Mouse (Mus musculus) midbrain, embryonic 11.5 days (tissue): ENCODE data around the gene Psmd6. TPM values are rescaled to one million over a fixed set of nuclear protein-coding genes. Genes with fewer than 3 reads are reported as not detected.

Source experiments
- ATAC-seq: fragments of 200-750 bp; cut with Nextera tagmentation; 2 replicates; pipeline ENCODE4 v1.8.0; 2017; ENCODE audit warnings: moderate TSS enrichment, moderate library complexity; ENCODE audit not compliant: low FRiP score
- DNase-seq: peaks from one replicate; pipeline ENCODE4 v3.0.0; 2015; ENCODE audit warnings: low spot score; ENCODE audit errors: missing footprints
- H3K27ac ChIP-seq: fragments of 300-500 bp; sonication (generic); 2 replicates; pipeline ENCODE4 v1.5.1; 2014; ENCODE audit warnings: low read depth, low read length
- H3K27me3 ChIP-seq: fragments of 300-500 bp; sonication (generic); 2 replicates; pipeline ENCODE4 v1.6.1; 2014; ENCODE audit warnings: mild to moderate bottlenecking, low read length, moderate library complexity, mixed read lengths; ENCODE audit not compliant: control insufficient read depth, insufficient read depth
- H3K36me3 ChIP-seq: fragments of 300-500 bp; sonication (generic); 2 replicates; pipeline ENCODE4 v1.6.1; 2014; ENCODE audit warnings: mild to moderate bottlenecking, low read length, moderate library complexity, mixed read lengths; ENCODE audit not compliant: control insufficient read depth, insufficient read depth
- H3K4me1 ChIP-seq: fragments of 300-500 bp; sonication (generic); 2 replicates; pipeline ENCODE4 v1.6.1; 2014; ENCODE audit warnings: low read length; ENCODE audit not compliant: control insufficient read depth, insufficient read depth
- H3K4me2 ChIP-seq: fragments of 300-500 bp; sonication (generic); 2 replicates; pipeline ENCODE4 v1.6.1; 2014; ENCODE audit warnings: mild to moderate bottlenecking, moderate library complexity
- H3K4me3 ChIP-seq: fragments of 300-500 bp; sonication (generic); 2 replicates; pipeline ENCODE4 v1.5.1; 2014; ENCODE audit warnings: low read depth, low read length
- H3K9ac ChIP-seq: fragments of 300-500 bp; sonication (generic); 2 replicates; pipeline ENCODE4 v1.6.1; 2014; ENCODE audit warnings: low read length
- H3K9me3 ChIP-seq: fragments of 300-500 bp; sonication (generic); 2 replicates; pipeline ENCODE4 v1.6.1; 2016; ENCODE audit warnings: low read length; ENCODE audit not compliant: control insufficient read depth
- WGBS: fragments of 180-500 bp; shearing (Covaris S2); extraction: QIAGEN DNeasy Blood & Tissue Kit; methylation state at CpG from one replicate; pipeline ENCODE4 v1.1.7; 2014; 5-methylcytosine and 5-hydroxymethylcytosine counted together
- polyA plus RNA-seq: library from polyadenylated mRNA; unstranded; fragments of >200 nt; fragmentation: Nextera tagmentation; extraction: Ambion mirVana; gene quantifications from 2 replicates; pipeline ENCODE4 v1.2.1, GENCODE M21; 2014

The Psmd6 gene
- polyA plus RNA-seq, 1 experiment from 2014 or later: 319 TPM

GRCm38 (mm10) chr14:14067648-14068472, 52.9 kb downstream of the Psmd6 start:
- Histone ChIP-seq H3K9me3 (no peaks in the 10 kb centered on the region), H3K36me3 (no peaks in the 10 kb centered on the region), H3K4me2 (peak overlapping the region; percentile 26), H3K27me3 (no peaks in the 10 kb centered on the region), H3K27ac (peak overlapping the region; percentile 48), H3K9ac (peak overlapping the region; percentile 40), H3K4me1 (peaks cover 59% of the 10 kb centered on the region), H3K4me3 (peak overlapping the region; percentile 0; the same call in 1 of the 2 replicates)
- peak; percentile 51 for ATAC-seq
- 4% methylated on average over 10 of the region's 10 CpGs for WGBS
- peak; percentile 94 for DNase-seq

GRCm38 (mm10) chr14:14066241-14066640, 54.5 kb downstream of the Psmd6 start:
- Histone ChIP-seq H3K4me2 (no peak overlapping the region), H3K27me3 (no peaks in the 10 kb centered on the region), H3K4me3 (no peak overlapping the region), H3K4me1 (peaks cover 48% of the 10 kb centered on the region), H3K27ac (no peak overlapping the region), H3K9me3 (no peaks in the 10 kb centered on the region), H3K9ac (no peak overlapping the region), H3K36me3 (no peaks in the 10 kb centered on the region)
- DNase-seq (no peak), ATAC-seq (no peak)
- WGBS: 73% methylated on average over 6 of the region's 6 CpGs

- no peak overlapping the region for H3K9ac ChIP-seq
- no peak overlapping the region for H3K27ac ChIP-seq
- no peak overlapping the region for H3K4me2 ChIP-seq
- H3K27me3 ChIP-seq: no peaks in the 10 kb centered on the region
- 19% methylated on average over 4 of the region's 4 CpGs for WGBS
- H3K9me3 ChIP-seq: no peaks in the 10 kb centered on the region
- no peak overlapping the region for H3K4me3 ChIP-seq
- DNase-seq (no peak), ATAC-seq (0 out of 2 replicates have a peak, but pooled peaks have one; percentile 4)
- H3K36me3 ChIP-seq: no peaks in the 10 kb centered on the region
- H3K4me1 ChIP-seq: peaks cover 38% of the 10 kb centered on the region
These were observed 55.7 kb downstream of the Psmd6 start for GRCm38 (mm10) chr14:14065142-14065498.

GRCm38 (mm10) chr14:14064486-14065141, 56.2 kb downstream of the Psmd6 start:
- H3K27ac ChIP-seq: no peak overlapping the region; the same call in 1 of the 2 replicates
- no peak overlapping the region for H3K4me3 ChIP-seq
- H3K4me2 ChIP-seq: no peak overlapping the region
- no peaks in the 10 kb centered on the region for H3K36me3 ChIP-seq
- H3K9ac ChIP-seq: peak overlapping the region; percentile 27; the same call in 1 of the 2 replicates
- H3K9me3 ChIP-seq: no peaks in the 10 kb centered on the region
- H3K27me3 ChIP-seq: no peaks in the 10 kb centered on the region
- DNase-seq (peak; percentile 89), ATAC-seq (peak; percentile 3; the same call in 1 of the 2 replicates)
- H3K4me1 ChIP-seq: peaks cover 33% of the 10 kb centered on the region
- WGBS: 23% methylated on average over 5 of the region's 5 CpGs

- H3K4me2 ChIP-seq: no peak overlapping the region
- H3K9me3 ChIP-seq: no peaks in the 10 kb centered on the region; the same call in 1 of the 2 replicates
- no peak for ATAC-seq
- 51% methylated on average over 5 of the region's 5 CpGs for WGBS
- no peak overlapping the region for H3K4me3 ChIP-seq
- no peak overlapping the region for H3K9ac ChIP-seq
- DNase-seq: no peak
- no peak overlapping the region for H3K27ac ChIP-seq
- no peaks in the 10 kb centered on the region for H3K36me3 ChIP-seq
- H3K4me1 ChIP-seq: peaks cover 22% of the 10 kb centered on the region
- H3K27me3 ChIP-seq: no peaks in the 10 kb centered on the region
These were observed 57.4 kb downstream of the Psmd6 start for GRCm38 (mm10) chr14:14063382-14063781.

- Histone ChIP-seq H3K27ac (no peak overlapping the region), H3K36me3 (no peaks in the 10 kb centered on the region), H3K9ac (no peak overlapping the region), H3K4me3 (no peak overlapping the region), H3K4me2 (no peak overlapping the region), H3K27me3 (no peaks in the 10 kb centered on the region), H3K4me1 (peaks cover 16% of the 10 kb centered on the region), H3K9me3 (no peaks in the 10 kb centered on the region; the same call in 1 of the 2 replicates)
- no peak for ATAC-seq
- WGBS: 75% methylated on average over 11 of the region's 11 CpGs
- peak; percentile 59 for DNase-seq
These were observed 58.1 kb downstream of the Psmd6 start for GRCm38 (mm10) chr14:14062531-14063245.

Other genes with a start within 250 kb of the Psmd6 start
- not detected in 2 replicates for gene Gm281, start 206.5 kb downstream of the Psmd6 start, polyA plus RNA-seq
- 5.2 and 5.7 TPM in 2 replicates for gene Atxn7, start 159.5 kb downstream of the Psmd6 start, polyA plus RNA-seq
- gene Thoc7, start 159.1 kb downstream of the Psmd6 start, polyA plus RNA-seq: 268 and 279 TPM in 2 replicates
- gene Olfr720, start 65.9 kb upstream of the Psmd6 start, polyA plus RNA-seq: not detected in 2 replicates
- not detected in 2 replicates for gene Olfr31, start 201.8 kb upstream of the Psmd6 start, polyA plus RNA-seq
- 2.4 and 2.7 TPM in 2 replicates for gene Il3ra, start 225.3 kb upstream of the Psmd6 start, polyA plus RNA-seq